Mouse (Mus musculus) kidney, postnatal 25 days (tissue): ENCODE results near the gene Fndc5.

ENCODE experiments used
- DNase-seq, 2 experiments: peaks; one replicate each; pipeline ENCODE4 v3.0.0; 2021; ENCODE audit warnings: mixed read lengths in 2 of 2

Fndc5 gene

GRCm38 (mm10) chr4:129124652-129125146 lies 12.1 kb upstream of the Fndc5 start:
- no peak for DNase-seq

GRCm38 (mm10) chr4:129125736-129126451 lies 10.9 kb upstream of the Fndc5 start:
- peak; percentile 29 to 58 for DNase-seq

GRCm38 (mm10) chr4:129128582-129129338 lies 8.0 kb upstream of the Fndc5 start:
- DNase-seq = no peak

GRCm38 (mm10) chr4:129129387-129129786 lies 7.4 kb upstream of the Fndc5 start:
- no peak for DNase-seq

- peak in 1 of 2 experiments; percentile 40 for DNase-seq
Measured at GRCm38 (mm10) chr4:129130149-129130548, 6.7 kb upstream of the Fndc5 start.

GRCm38 (mm10) chr4:129130755-129131303 lies 6.0 kb upstream of the Fndc5 start:
- peak; percentile 32 to 70 for DNase-seq

GRCm38 (mm10) chr4:129134799-129135585 lies 1.8 kb upstream of the Fndc5 start:
- DNase-seq = peak; percentile 73 to 88

GRCm38 (mm10) chr4:129135637-129136036 lies 1.2 kb upstream of the Fndc5 start:
- DNase-seq = no peak

GRCm38 (mm10) chr4:129136189-129136578 lies 615 bp upstream of the Fndc5 start:
- no peak for DNase-seq

- DNase-seq = no peak
Measured at GRCm38 (mm10) chr4:129137392-129138321, 858 bp downstream of the Fndc5 start.

GRCm38 (mm10) chr4:129139642-129140041 lies 2.8 kb downstream of the Fndc5 start:
- no peak for DNase-seq

- DNase-seq = no peak
Measured at GRCm38 (mm10) chr4:129140808-129141207, 4.0 kb downstream of the Fndc5 start.

- DNase-seq = no peak
Measured at GRCm38 (mm10) chr4:129141560-129142438, 5.0 kb downstream of the Fndc5 start.

- no peak for DNase-seq
Measured at GRCm38 (mm10) chr4:129142439-129143045, 5.7 kb downstream of the Fndc5 start.

GRCm38 (mm10) chr4:129143509-129143908 lies 6.7 kb downstream of the Fndc5 start:
- DNase-seq = no peak

GRCm38 (mm10) chr4:129144401-129145367 lies 7.9 kb downstream of the Fndc5 start:
- no peak for DNase-seq

GRCm38 (mm10) chr4:129145411-129145810 lies 8.6 kb downstream of the Fndc5 start:
- no peak for DNase-seq

- DNase-seq = no peak
Measured at GRCm38 (mm10) chr4:129145943-129146342, 9.1 kb downstream of the Fndc5 start.

GRCm38 (mm10) chr4:129146392-129146791 lies 9.6 kb downstream of the Fndc5 start:
- DNase-seq = no peak
